Mouse (Mus musculus) bone marrow, adult 2 months (tissue): Measurements from ENCODE around the gene Tomm40l.

Experiments used
- CTCF ChIP-seq: fragments of 200-500 bp; IDR thresholded peaks from 2 replicates; pipeline ENCODE4 v1.5.1; 2011; ENCODE audit warnings: low read length, control low read depth; ENCODE audit not compliant: control insufficient read depth, insufficient read depth
- POLR2A ChIP-seq: fragments of 200-500 bp; IDR thresholded peaks from 2 replicates; pipeline ENCODE4 v1.6.1; 2011; ENCODE audit warnings: low read depth, mild to moderate bottlenecking, control low read depth, low read length, borderline replicate concordance; ENCODE audit not compliant: control insufficient read depth

GRCm38 (mm10) chr1:171270573-171270900 lies 48.2 kb upstream of the Tomm40l start:
- no peak for TF ChIP-seq POLR2A
- TF ChIP-seq CTCF = no peak
